Mouse (Mus musculus) forebrain, embryonic 15.5 days (tissue): Measurements from ENCODE around the gene Fxyd1. TPM values are rescaled to one million over a fixed set of nuclear protein-coding genes. Genes with fewer than 3 reads are reported as not detected.

Source experiments
- ATAC-seq: fragments of 200-750 bp; cut with Nextera tagmentation; replicated peaks from 2 replicates; pipeline ENCODE4 v1.8.0; 2017; ENCODE audit warnings: mild to moderate bottlenecking, moderate TSS enrichment, moderate library complexity
- H3K27ac ChIP-seq: fragments of 300-500 bp; sonication (generic); replicated peaks from 2 replicates; pipeline ENCODE4 v1.5.1; 2015; ENCODE audit warnings: mild to moderate bottlenecking, inconsistent platforms
- H3K27me3 ChIP-seq: fragments of 300-500 bp; sonication (generic); 2 replicates; pipeline ENCODE4 v1.6.1; 2015; ENCODE audit warnings: inconsistent platforms
- H3K36me3 ChIP-seq: fragments of 300-500 bp; sonication (generic); 2 replicates; pipeline ENCODE4 v1.6.1; 2015; ENCODE audit warnings: mild to moderate bottlenecking, inconsistent platforms
- H3K4me1 ChIP-seq: fragments of 300-500 bp; sonication (generic); 2 replicates; pipeline ENCODE4 v1.6.1; 2015; ENCODE audit warnings: inconsistent platforms
- H3K4me2 ChIP-seq: fragments of 300-500 bp; sonication (generic); replicated peaks from 2 replicates; pipeline ENCODE4 v1.6.1; 2015; ENCODE audit warnings: mild to moderate bottlenecking, inconsistent platforms
- H3K4me3 ChIP-seq: fragments of 300-500 bp; sonication (generic); 2 replicates; pipeline ENCODE4 v1.5.1; 2015; ENCODE audit warnings: mild to moderate bottlenecking, inconsistent platforms
- H3K9ac ChIP-seq: fragments of 300-500 bp; sonication (generic); replicated peaks from 2 replicates; pipeline ENCODE4 v1.6.1; 2015; ENCODE audit warnings: mild to moderate bottlenecking, inconsistent platforms
- H3K9me3 ChIP-seq: fragments of 300-500 bp; sonication (generic); 2 replicates; pipeline ENCODE4 v1.6.1; 2016; ENCODE audit warnings: inconsistent platforms
- WGBS: fragments of 180-500 bp; shearing (Covaris S2); methylation state at CpG from one replicate; pipeline ENCODE4 v1.1.7; 2015; ENCODE audit warnings: mixed read lengths; 5-methylcytosine and 5-hydroxymethylcytosine counted together
- polyA plus RNA-seq: library from polyadenylated mRNA; unstranded; fragments of >200 nt; fragmentation: Nextera tagmentation; extraction: Ambion mirVana; gene quantifications from 2 replicates; pipeline ENCODE4 v1.2.1, GENCODE M21; 2015

The Fxyd1 gene
- 8.2 and 14.7 TPM in 2 replicates for polyA plus RNA-seq

- H3K9ac ChIP-seq: no peak within 1 kb of the TSS
- peaks cover 12% of the 10 kb centered on the region for H3K4me1 ChIP-seq
- WGBS: 77% methylated on average over 2 of the region's 2 CpGs
- no peaks in the 10 kb centered on the region for H3K36me3 ChIP-seq
- ATAC-seq: no peak
- no peaks in the 10 kb centered on the region for H3K9me3 ChIP-seq
- H3K27me3 ChIP-seq: peaks cover 17% of the 10 kb centered on the region
- H3K4me3 ChIP-seq: no peak within 1 kb of the TSS
- H3K27ac ChIP-seq: no peak within 1 kb of the TSS
- no peak within 1 kb of the TSS for H3K4me2 ChIP-seq
Observed at GRCm38 (mm10) chr7:31057071-31057470, at the start of gene Fxyd1. Fxyd1 (minus strand) TSS chr7:31057199.

GRCm38 (mm10) chr7:31106166-31106565, 49.2 kb upstream of the Fxyd1 start:
- H3K4me1 ChIP-seq: no peaks in the 10 kb centered on the region
- no peak for ATAC-seq
- no peak overlapping the region for H3K27ac ChIP-seq
- H3K36me3 ChIP-seq: no peaks in the 10 kb centered on the region
- H3K4me3 ChIP-seq: no peak overlapping the region
- no peak overlapping the region for H3K9ac ChIP-seq
- 69% methylated on average over 3 of the region's 3 CpGs for WGBS
- H3K27me3 ChIP-seq: no peaks in the 10 kb centered on the region
- no peak overlapping the region for H3K4me2 ChIP-seq
- no peaks in the 10 kb centered on the region for H3K9me3 ChIP-seq

GRCm38 (mm10) chr7:31105061-31105768, 48.2 kb upstream of the Fxyd1 start:
- H3K4me2 ChIP-seq: no peak overlapping the region
- ATAC-seq: no peak
- no peak overlapping the region for H3K9ac ChIP-seq
- no peak overlapping the region for H3K4me3 ChIP-seq
- no peaks in the 10 kb centered on the region for H3K4me1 ChIP-seq
- WGBS: 72% methylated on average over 15 of the region's 15 CpGs
- no peak overlapping the region for H3K27ac ChIP-seq
- no peaks in the 10 kb centered on the region for H3K9me3 ChIP-seq
- H3K27me3 ChIP-seq: no peaks in the 10 kb centered on the region
- H3K36me3 ChIP-seq: no peaks in the 10 kb centered on the region

- Histone ChIP-seq H3K36me3 (no peaks in the 10 kb centered on the region), H3K4me3 (no peak overlapping the region), H3K27me3 (no peaks in the 10 kb centered on the region), H3K9me3 (no peaks in the 10 kb centered on the region), H3K4me1 (no peaks in the 10 kb centered on the region), H3K9ac (no peak overlapping the region), H3K27ac (no peak overlapping the region), H3K4me2 (no peak overlapping the region)
- ATAC-seq: no peak
- 89% methylated on average over 14 of the region's 14 CpGs for WGBS
Observed at GRCm38 (mm10) chr7:31100786-31101185, 43.8 kb upstream of the Fxyd1 start.

- Histone ChIP-seq H3K4me2 (no peak overlapping the region), H3K27me3 (no peaks in the 10 kb centered on the region), H3K4me3 (no peak overlapping the region), H3K9ac (no peak overlapping the region), H3K36me3 (no peaks in the 10 kb centered on the region), H3K9me3 (no peaks in the 10 kb centered on the region), H3K4me1 (no peaks in the 10 kb centered on the region), H3K27ac (no peak overlapping the region)
- ATAC-seq: no peak
- 88% methylated on average over 6 of the region's 6 CpGs for WGBS
Observed at GRCm38 (mm10) chr7:31099612-31099982, 42.6 kb upstream of the Fxyd1 start.

- no peak overlapping the region for H3K4me2 ChIP-seq
Observed at GRCm38 (mm10) chr7:31098697-31099611, 42.0 kb upstream of the Fxyd1 start.

GRCm38 (mm10) chr7:31097583-31098248, 40.7 kb upstream of the Fxyd1 start:
- Histone ChIP-seq H3K4me2 (peak overlapping the region; percentile 36), H3K27ac (no peak overlapping the region), H3K27me3 (no peaks in the 10 kb centered on the region), H3K9me3 (no peaks in the 10 kb centered on the region), H3K4me3 (peak overlapping the region; percentile 23), H3K4me1 (no peaks in the 10 kb centered on the region), H3K9ac (no peak overlapping the region), H3K36me3 (no peaks in the 10 kb centered on the region)
- ATAC-seq: peak; percentile 94
- 47% methylated on average over 20 of the region's 20 CpGs for WGBS

More at GRCm38 (mm10) chr7:31098697-31099611, 42.0 kb upstream of the Fxyd1 start:
- Histone ChIP-seq H3K27ac (no peak overlapping the region), H3K36me3 (no peaks in the 10 kb centered on the region), H3K4me1 (no peaks in the 10 kb centered on the region), H3K27me3 (no peaks in the 10 kb centered on the region), H3K9me3 (no peaks in the 10 kb centered on the region), H3K9ac (no peak overlapping the region), H3K4me3 (no peak overlapping the region)
- WGBS: 82% methylated on average over 22 of the region's 22 CpGs
- ATAC-seq: no peak

- Histone ChIP-seq H3K27me3 (no peaks in the 10 kb centered on the region), H3K9ac (no peak overlapping the region), H3K4me1 (no peaks in the 10 kb centered on the region), H3K4me2 (no peak overlapping the region), H3K4me3 (no peak overlapping the region), H3K27ac (no peak overlapping the region), H3K36me3 (no peaks in the 10 kb centered on the region), H3K9me3 (no peaks in the 10 kb centered on the region)
- WGBS: 77% methylated on average over 9 of the region's 9 CpGs
- no peak for ATAC-seq
Observed at GRCm38 (mm10) chr7:31096892-31097564, 40.0 kb upstream of the Fxyd1 start.

- 27% methylated on average over 11 of the region's 12 CpGs for WGBS
- Histone ChIP-seq H3K36me3 (no peaks in the 10 kb centered on the region), H3K4me1 (no peaks in the 10 kb centered on the region), H3K27me3 (no peaks in the 10 kb centered on the region), H3K4me3 (no peak overlapping the region), H3K9ac (no peak overlapping the region), H3K27ac (no peak overlapping the region), H3K4me2 (no peak overlapping the region), H3K9me3 (no peaks in the 10 kb centered on the region)
- no peak for ATAC-seq
Observed at GRCm38 (mm10) chr7:31094774-31095501, 37.9 kb upstream of the Fxyd1 start.

- Histone ChIP-seq H3K9me3 (no peaks in the 10 kb centered on the region), H3K9ac (no peak overlapping the region), H3K4me1 (0 out of 2 replicates have a peak, but pooled peaks cover 2% of the 10 kb centered on the region), H3K4me2 (no peak overlapping the region), H3K36me3 (no peaks in the 10 kb centered on the region), H3K4me3 (no peak overlapping the region), H3K27me3 (no peaks in the 10 kb centered on the region), H3K27ac (no peak overlapping the region)
- ATAC-seq: no peak
- 84% methylated on average over 2 of the region's 2 CpGs for WGBS
Observed at GRCm38 (mm10) chr7:31089721-31090120, 32.7 kb upstream of the Fxyd1 start.

- ATAC-seq: no peak
- WGBS: 63% methylated on average over 3 of the region's 3 CpGs
- H3K4me1 ChIP-seq: 0 out of 2 replicates have a peak, but pooled peaks cover 2% of the 10 kb centered on the region
Observed at GRCm38 (mm10) chr7:31088206-31088605, 31.2 kb upstream of the Fxyd1 start.

More at GRCm38 (mm10) chr7:31088206-31088605, 31.2 kb upstream of the Fxyd1 start:
- no peaks in the 10 kb centered on the region for H3K27me3 ChIP-seq
- no peak overlapping the region for H3K9ac ChIP-seq
- no peaks in the 10 kb centered on the region for H3K36me3 ChIP-seq
- H3K4me2 ChIP-seq: no peak overlapping the region
- H3K9me3 ChIP-seq: no peaks in the 10 kb centered on the region
- no peak overlapping the region for H3K4me3 ChIP-seq
- H3K27ac ChIP-seq: no peak overlapping the region
